Mouse (Mus musculus) ovary, adult 18-20 months (tissue): ENCODE data around the gene Evx2.

Experiments used
- DNase-seq: peaks from one replicate; pipeline ENCODE4 v3.0.0; 2022; ENCODE audit warnings: low spot score, mixed read lengths

The Evx2 gene

DNA sequence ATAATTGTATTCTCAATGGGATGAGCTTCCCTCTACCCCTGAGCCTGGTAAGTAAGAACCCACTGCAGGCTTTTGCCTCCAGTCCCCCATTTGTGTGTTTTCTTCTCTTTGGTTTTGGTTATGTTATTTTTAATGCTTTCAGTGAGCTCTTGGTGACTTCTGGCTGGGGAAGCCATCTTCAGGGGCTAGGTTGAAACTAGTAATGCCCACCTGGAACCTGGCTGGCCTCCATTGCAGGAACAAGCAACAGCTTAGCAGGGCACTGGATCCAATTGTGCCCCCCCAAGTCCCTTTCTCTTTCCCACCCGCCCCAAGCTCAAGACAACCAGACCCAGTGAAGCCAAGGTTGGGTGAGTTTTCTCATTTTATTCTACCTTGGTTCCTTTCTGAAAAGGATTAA, 36.0 kb upstream of the Evx2 start:
- DNase-seq: no peak

DNA sequence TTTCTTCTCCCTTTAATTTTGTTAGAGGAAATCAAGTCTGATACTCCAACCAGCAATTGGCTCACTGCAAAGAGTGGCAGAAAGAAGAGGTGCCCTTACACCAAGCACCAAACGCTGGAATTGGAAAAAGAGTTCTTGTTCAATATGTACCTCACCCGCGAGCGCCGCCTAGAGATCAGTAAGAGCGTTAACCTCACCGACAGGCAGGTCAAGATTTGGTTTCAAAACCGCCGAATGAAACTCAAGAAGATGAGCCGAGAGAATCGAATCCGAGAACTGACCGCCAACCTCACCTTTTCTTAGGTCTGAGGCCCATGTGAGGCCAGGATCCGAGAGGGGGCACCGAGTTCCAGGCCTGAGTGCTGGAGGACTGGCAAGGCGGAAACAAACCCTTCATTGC, 34.7 kb upstream of the Evx2 start:
- no peak for DNase-seq

DNA sequence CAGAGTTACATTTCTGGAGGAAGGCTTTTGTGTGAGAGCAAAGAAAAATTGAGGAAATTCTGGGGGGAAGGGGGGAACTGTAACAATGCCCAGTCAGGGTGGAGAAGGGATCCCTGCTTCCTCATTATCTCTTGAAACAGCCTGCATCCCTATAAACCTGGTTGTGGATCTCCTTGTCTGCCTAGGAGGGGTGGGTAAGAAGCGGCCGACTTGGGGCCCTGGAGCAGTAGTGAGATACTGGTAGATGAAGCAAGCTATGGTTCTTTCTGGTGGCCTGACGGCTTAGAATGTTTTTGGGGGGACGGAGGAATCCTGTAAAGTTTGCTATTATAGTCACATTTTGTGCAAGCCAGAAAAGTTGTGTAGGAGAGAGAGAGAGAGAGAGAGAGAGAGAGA, 34.1 kb upstream of the Evx2 start:
- no peak for DNase-seq

DNA sequence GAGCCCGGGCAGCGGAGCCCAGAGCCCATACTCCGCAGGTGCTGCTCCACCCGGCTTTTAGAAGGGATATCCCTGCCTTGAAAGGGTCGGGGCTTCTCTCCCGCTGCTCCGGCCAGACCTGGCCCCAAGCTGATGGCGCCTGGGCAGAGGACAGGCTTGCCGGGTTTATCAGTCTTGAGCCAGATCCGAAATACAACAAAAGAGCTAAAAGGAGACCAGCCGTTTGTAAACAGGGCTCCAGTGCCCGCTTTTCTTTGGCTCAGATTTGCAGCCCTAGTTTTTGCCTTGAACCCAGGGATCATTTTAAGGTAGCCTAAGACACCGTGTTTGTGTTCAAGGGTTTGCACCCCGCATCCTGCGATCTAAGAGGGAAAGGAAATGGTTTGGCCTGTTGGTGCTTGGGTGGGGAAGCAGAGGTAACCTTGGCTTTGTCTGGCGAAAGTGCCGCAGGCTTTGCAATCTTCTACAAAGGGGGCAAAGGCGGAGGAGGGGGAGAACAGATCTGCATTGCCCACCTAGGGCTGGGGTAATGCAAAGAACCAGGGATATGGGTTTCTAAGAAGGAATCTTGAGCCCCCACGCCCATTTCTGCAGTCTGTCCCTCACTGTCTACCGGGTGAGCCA, 33.6 kb upstream of the Evx2 start:
- DNase-seq: no peak

DNA sequence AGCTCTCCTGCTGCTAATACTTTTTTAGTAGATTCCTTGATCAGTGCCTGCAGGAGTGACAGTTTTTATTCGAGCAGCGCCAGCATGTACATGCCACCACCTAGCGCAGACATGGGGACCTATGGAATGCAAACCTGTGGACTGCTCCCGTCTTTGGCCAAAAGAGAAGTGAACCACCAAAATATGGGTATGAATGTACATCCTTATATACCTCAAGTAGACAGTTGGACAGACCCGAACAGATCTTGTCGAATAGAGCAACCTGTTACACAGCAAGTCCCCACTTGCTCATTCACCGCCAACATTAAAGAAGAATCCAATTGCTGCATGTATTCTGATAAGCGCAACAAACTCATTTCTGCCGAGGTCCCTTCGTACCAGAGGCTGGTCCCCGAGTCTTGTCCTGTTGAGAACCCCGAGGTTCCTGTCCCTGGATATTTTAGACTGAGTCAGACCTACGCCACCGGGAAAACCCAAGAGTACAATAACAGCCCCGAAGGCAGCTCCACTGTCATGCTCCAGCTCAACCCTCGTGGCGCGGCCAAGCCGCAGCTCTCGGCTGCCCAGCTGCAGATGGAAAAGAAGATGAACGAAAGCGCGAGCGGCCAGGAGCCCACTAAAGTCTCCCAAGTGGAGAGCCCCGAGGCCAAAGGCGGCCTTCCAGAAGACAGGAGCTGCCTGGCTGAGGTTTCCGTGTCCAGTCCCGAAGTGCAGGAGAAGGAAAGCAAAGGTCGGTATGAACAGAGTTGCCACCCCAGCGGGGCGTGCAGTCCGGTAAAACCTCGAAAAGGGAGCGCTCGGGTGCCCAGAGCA, 32.8 kb upstream of the Evx2 start:
- no peak for DNase-seq

DNA sequence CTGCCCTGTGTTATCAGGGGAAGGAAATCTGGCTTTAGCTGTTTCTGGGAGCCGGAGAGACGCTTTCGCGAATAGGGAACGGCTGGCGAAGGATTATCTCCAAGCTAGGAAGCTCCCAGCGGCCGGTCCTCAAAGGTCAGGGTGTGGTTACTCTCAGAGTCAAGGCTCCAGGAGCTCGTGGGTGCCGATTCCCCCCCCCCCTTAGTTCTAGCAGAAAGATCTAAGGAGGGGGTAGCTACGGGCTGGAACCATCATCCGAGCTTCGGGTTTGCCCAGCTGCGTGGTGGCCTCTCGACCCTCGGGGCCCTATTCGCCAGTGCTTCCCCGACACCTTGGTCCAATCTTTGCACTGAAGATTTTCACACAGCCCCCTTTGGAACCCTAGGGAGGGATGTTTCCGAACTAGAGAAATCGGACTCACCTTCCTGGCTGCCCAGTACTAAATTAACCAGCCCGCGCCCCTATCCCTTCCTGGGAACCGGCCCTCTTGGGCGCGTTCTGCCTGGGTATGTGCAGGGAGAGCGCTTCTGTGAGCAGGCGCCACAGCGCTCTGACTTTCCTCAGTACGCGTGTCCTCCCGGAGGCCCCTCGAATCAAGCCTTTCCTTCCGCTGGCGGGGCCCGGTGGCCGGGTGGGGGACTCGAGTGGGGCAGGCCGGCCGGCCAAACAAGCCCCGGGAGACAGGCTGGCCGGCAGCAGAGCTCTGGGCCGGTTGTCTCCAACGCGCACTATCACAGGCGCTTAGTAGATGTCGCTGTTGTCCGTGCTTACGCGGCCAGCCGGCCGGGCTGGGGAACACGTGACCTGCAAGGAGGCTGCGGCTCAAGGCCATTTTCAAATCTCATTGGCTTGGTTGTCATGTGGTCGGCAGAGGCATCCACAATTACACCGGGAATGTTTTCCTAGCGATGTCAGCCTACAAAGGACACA, 31.9 kb upstream of the Evx2 start, which contains the start of gene Hoxd10:
TSS of gene Hoxd10 (plus strand) at position 903 of the 930 bp plus-strand sequence.
- DNase-seq: peak; percentile 82

DNA sequence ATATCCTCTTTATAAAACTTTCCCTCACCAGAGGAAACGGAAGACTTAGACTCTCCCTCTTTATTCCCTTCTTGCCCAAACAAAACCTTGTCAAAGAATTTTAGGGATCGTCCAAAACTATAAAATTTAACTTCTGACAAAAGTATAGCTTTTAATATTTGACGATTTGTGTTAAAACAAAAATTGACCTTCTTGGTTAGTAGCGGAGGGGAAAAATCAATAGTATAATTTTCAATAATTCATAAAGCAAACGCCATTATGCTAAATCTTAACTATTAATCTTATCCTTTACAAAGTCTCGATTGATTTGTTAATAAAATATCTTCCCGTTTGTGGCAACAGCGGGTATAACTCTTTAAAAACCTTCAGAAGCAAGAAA, 31.0 kb upstream of the Evx2 start:
- DNase-seq: no peak

DNA sequence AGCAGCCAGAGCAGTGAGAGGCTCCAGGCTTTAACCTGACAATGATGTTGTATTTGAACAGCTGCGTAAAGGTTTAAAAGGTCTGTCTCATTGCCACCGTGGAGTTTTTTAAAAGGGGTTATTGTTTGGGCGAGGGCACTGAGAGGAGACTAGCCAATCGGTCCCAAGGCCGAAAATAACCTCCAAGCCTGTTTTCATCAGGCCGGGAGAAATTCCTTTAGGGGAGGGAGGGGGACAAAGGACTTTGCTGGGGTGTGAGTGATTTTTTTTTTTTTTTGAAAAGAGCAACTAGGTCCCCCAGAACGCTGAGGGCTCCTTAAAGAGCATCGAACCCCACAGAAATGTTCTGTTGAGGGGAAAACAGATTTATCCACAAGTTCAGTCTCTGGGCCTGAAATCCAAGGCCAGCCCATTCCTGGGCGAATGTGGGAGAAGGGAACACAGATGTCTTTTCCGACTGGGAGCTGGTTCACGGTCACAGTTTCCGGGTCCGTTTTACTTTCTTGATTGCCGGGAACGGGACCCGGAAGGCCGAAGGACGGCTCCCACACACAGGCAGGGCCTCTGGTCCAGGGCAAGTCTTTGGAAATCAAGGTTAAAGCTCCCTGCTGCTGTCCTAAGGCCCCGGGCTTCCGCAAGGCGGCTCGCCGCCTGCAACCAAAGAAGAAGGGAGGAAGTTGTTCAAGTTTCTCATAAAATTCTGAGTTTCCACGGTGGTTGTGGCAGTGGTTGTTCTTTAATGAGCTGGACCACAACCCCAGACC, 30.4 kb upstream of the Evx2 start:
- DNase-seq: no peak

DNA sequence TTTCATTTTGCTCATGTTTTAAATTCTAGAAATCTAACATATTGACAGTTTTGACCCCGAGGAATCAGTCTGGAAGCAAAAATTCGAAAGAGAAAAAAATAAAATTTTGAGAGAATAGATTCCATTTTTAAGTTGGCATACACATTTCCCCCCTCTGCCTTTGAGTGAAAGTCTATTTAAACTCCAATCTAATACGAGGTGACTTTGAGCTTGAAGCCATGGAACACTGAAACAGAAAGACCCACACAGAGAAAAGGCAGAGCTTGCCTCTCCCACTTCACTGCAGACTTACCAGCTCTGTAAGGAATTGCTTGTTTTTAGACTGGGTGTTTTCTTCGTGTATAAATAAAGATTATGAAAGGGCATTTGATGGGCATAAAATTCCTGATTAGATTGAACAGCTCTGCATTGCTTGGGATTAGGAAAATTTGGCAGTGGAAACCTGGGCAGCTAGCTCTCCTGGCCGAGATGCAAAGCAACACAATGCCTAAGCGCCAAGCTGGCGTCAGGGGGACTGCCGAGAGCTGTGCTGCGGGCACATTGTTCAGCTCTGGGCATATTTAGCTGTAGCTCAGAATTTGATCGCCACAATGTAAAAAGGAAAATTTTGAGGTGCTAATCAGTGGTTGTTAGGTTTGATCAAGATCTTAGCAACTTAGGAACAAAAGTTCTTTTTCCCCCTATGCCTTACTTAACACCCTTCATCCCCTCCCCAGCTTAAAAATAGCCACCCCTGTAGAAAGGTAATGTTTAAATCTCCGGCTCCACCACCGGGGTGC, 29.6 kb upstream of the Evx2 start:
- no peak for DNase-seq

DNA sequence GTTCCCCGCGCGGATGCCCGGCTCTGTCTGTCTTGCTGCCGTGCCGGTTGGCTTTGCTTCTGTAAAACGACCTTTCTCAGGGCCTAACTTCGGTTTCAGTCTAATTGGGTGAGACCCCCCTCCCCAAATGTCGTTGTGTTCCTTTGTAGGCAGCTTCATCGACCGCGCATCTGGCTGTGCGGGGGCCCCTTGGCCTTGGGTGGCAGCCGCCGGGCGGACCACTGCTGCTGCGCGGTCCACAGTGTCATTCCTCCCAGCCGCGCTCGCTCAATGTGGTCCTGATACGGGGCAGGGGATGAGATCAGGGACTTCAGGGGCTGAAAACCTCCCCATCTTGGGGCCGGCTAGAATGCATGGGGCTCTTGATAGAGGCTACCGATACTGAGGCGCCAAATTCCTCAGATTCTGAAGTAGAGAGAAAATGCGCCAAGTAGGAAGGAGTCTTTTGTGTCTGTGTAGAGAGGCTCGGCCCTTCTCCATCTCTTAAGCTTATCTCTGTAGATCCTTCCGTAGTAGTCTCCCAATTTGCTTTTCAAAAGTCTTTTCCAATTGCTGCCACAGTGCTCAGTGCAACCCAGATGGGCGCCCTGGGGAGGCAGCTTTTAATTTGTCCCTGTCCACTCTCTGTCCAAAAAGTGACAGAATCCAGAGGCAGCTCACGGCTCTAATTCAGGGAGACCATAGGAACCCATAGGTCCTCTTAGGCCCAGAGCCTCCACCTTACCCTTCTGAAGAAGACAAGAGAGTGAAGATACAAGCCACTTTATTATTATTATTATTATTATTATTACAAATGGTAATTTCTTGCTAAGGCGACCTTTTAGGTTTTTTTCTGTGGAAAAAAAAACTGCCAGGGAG, 28.6 kb upstream of the Evx2 start:
- DNase-seq: no peak

DNA sequence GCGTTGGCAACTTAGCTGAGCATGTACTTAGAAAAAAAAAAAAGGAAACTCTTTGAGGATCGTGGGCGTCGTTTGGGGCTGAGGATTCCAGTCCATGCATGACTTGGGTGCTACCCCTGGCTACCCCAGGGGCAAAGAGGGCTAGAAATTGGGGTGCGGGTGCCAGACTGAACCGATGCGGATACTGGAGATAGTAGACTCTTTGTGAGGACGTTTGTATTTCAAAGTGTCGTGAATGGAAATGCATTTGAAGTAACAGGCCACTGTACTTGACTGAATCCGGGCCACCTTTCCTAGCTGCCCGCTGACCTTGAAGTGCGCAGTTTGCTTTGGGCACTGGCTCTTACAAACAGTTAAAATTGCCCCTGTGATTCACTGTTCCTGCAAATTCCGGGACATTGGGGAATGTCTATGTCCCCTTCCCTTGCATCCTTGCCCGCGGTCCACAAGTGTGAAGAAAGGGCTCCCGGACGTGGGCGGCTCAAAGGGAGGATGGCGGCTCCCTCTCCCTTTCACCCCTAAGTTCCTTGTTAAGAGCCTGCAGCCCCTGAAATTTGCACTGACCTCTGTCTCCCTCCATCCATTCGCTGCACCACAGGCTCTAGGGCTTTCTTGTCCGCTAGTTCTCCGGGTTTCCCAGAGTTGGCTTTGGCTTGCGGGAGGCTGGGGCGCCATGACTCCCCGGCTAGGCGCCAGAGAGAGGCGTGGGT, 27.8 kb upstream of the Evx2 start:
- DNase-seq: no peak

DNA sequence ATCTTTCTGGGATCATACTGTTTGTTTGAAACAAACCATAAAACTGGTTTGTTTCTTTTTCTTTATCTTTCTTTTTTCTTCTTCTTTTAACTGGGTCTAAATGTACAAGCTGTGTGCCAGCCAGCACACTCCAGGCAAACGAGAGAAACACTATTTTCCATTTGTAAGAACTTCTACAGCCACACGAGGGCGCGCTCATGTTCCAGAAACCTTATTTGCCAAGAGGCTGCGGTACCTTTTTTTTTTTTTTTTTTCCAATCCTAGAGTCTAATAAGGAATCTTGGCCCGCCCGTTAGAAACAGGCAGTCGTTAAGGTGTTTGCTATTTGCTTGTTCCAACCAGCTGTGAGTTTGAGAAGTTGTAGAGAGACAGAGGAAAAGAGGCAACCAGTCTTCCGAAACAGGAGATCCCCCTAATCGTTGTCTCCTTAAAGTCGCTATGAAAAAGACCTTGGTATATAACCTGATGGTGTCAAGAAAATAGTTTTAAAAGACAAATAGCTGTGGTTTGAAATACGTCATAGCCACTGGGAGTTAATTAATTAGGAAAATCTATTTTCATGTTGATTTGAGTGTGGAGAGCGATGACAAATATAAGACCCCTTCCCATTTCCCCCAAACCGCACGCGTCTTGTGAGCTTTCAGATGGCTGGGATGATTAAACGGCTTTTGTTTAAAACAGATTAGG, 27.1 kb upstream of the Evx2 start:
- DNase-seq: no peak

DNA sequence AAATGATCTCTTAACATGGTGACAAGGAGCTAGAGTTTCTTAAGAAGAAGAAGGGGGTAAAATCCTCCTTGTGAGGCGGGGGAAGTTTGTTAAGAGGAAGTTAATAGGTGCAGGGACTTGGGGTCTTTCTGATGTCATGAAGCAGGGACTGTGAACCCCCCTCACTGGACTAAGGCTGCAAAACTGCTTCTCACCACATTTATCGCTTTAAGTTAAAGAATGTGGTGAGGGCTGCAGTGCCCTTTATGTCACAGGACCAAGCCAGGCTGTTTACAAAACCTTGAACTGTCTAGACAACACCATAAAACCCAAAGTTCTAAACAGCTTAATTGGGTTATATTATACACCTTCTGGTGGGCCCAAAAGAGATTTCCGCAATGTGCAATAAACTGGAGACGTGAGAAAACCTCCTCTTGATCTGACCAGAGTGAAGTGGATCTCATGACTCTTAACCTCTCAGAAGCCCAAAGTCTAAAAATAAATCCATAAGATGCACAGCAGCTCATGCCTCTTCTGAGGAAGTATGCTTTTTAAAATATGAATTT, 25.8 kb upstream of the Evx2 start:
- DNase-seq: no peak

DNA sequence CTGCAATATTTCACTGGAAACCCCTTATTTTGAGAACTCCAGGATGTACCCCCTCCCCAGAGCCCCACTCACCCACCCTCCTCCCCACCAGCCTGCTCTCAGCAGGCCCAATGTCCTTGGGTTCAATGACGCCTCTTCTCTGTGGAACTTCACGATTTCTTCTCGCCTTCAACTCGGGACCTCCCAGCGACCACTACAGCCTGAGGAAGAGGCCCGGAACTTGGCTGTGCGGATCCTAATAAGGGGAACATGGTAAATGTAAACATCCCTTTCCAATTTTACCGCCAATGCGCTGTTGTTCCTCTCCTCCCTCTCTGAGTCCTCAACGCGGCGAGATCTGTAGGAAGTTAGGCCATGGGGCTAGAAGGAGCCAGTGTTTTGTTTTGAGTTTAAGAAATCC, 24.7 kb upstream of the Evx2 start:
- no peak for DNase-seq

DNA sequence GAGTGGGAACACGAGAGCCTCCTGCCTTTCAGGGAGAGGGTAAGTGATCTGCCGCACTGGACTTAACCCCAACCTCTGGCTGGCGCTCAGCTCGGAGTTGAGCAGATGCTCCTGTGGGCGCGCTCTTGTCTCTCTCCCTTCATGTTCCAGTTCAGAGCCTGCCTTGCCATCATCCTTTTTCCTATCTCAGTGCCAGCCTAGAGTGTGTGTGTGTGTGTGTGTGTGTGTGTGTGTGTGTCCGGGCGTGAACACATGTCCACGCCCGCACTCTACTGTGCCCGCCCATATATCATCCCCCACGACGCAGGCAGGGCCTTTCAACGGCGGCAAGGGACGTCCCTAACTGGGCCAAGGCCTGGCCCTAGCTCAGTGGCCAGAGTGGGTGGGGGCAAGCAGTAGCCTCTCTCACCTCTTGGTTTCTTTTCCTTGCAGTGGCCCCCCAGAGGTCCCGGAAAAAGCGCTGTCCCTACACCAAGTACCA, 24.2 kb upstream of the Evx2 start:
- no peak for DNase-seq

DNA sequence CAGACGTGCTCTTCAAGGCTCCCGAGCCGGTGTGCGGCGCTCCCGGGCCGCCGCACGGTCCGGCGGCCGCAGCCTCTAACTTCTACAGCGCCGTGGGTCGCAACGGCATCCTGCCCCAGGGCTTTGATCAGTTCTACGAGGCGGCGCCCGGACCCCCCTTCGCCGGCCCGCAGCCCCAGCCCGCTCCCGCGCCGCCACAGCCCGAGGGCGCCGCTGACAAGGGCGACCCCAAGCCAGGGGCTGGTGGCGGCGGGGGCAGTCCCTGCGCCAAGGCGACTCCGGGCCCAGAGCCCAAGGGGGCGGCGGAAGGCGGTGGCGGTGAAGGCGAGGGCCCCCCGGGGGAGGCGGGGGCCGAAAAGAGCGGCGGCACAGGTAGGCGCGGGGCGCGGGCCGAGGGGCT, 23.4 kb upstream of the Evx2 start:
- no peak for DNase-seq

DNA sequence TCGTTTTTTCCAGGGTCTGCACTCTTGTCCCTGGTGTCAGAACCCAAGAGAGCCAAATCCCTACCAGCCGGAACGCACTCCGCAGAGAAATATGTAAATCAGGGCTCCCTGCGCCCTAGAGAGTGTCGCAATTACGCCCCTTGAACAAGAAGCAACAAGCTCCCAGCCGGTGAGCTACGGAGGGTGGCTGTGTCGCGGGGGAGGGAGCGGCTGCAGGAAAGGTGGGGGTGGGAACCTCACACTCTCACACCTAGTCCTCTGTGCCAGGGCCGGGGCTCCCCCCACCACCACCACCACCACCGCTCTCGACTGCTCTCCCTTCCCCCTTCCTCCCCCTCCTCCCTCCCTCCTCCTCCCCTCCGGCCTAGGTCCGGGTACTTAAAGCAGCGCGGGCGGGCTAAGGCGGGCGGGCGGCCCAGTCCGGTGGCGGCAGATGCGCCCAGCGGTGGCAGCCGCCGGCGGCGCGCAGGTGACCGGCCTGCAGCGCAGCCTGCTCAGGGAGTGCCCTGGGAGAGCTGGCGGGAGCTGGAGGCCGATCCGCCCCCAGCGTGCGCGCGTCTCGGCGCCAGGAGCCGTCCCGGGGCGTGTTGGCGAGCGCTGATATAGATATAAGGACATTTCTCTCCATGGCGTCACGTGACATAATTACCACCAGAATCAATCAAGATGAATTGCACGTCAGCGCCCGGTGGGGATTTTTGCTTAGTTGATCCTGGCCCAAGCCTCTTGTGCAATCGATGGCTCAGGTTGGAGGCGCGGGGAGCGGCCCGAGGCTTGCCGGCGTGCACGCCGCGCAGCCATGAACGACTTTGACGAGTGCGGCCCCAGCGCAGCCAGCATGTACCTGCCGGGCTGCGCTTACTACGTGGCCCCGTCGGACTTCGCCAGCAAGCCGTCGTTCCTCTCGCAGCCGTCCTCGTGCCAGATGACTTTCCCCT, 22.5 kb upstream of the Evx2 start:
- DNase-seq: no peak
